Comparison of ENCODE assay signal across 8 mouse cellular contexts in genomic region chr3:69044645-69045399, GRCm38 (mm10). TPM values are rescaled to one million over a fixed set of nuclear protein-coding genes. Genes with fewer than 3 reads are reported as not detected.
A peak's percentile ranks its signal among the peaks of the same experiment; 100 is the strongest.
DNase-seq lines count a peak whose midpoint lies in the region; ATAC-seq and TF ChIP-seq lines count a peak whose summit lies in the region.

Trim59 (minus strand) TSS chr3:69044755.

- H3K4me1 ChIP-seq in ES-Bruce4 (ENCODE audit: control insufficient read depth, insufficient read depth, low read length): no peaks in the 10 kb centered on the region
- H3K4me1 ChIP-seq in forebrain, embryonic 12.5 days: peaks cover 29% of the 10 kb centered on the region
- no peaks in the 10 kb centered on the region for H3K4me1 ChIP-seq in heart, postnatal 0 days (ENCODE audit: control insufficient read depth, insufficient read depth)
- H3K4me1 ChIP-seq in liver, embryonic 15.5 days (replicated peaks): peaks cover 40% of the 10 kb centered on the region
- H3K4me1 ChIP-seq in neural tube, embryonic 11.5 days (ENCODE audit: control insufficient read depth, insufficient read depth, low read length): peaks cover 2% of the 10 kb centered on the region; the same call in 1 of the 2 replicates
- peaks cover 15% of the 10 kb centered on the region for H3K4me1 ChIP-seq in stomach, embryonic 16.5 days (ENCODE audit: control insufficient read depth, insufficient read depth, low read length)

- H3K9ac ChIP-seq in ES-Bruce4 (ENCODE audit: low read depth, poor library complexity, severe bottlenecking): peak within 1 kb of the TSS; percentile 97
- peak within 1 kb of the TSS; percentile 97 for H3K9ac ChIP-seq in forebrain, embryonic 12.5 days
- H3K9ac ChIP-seq in heart, postnatal 0 days (replicated peaks; ENCODE audit: low read depth, low read length): peak within 1 kb of the TSS; percentile 72
- H3K9ac ChIP-seq in liver, embryonic 15.5 days: peak within 1 kb of the TSS; percentile 97
- H3K9ac ChIP-seq in neural tube, embryonic 11.5 days (ENCODE audit: low read length): peak within 1 kb of the TSS; percentile 98
- H3K9ac ChIP-seq in stomach, embryonic 16.5 days (ENCODE audit: low read length): peak within 1 kb of the TSS; percentile 91

- TF ChIP-seq EP300 in ES-Bruce4 (IDR thresholded peaks at IDR 0.05; ENCODE audit: insufficient read depth, low read depth, low read length): no peak
- TF ChIP-seq EP300 in heart, postnatal 0 days (IDR thresholded peaks at IDR 0.05; ENCODE audit: low read depth): no peak; the same call in 1 of the 2 replicates

- H3K4me3 ChIP-seq in ES-Bruce4 (ENCODE audit: low read depth, low read length): peak within 1 kb of the TSS; percentile 98
- peak within 1 kb of the TSS; percentile 93 for H3K4me3 ChIP-seq in forebrain, embryonic 12.5 days (replicated peaks)
- peak within 1 kb of the TSS; percentile 94 for H3K4me3 ChIP-seq in heart, postnatal 0 days (ENCODE audit: low read depth, low read length)
- peak within 1 kb of the TSS; percentile 96 for H3K4me3 ChIP-seq in liver, embryonic 15.5 days (replicated peaks)
- H3K4me3 ChIP-seq in neural tube, embryonic 11.5 days (ENCODE audit: low read depth, low read length): peak within 1 kb of the TSS; percentile 89
- peak within 1 kb of the TSS; percentile 70 for H3K4me3 ChIP-seq in stomach, embryonic 16.5 days (replicated peaks; ENCODE audit: low read length)

- under 1% methylated on average over 79 of the region's 80 CpGs for WGBS in forebrain, embryonic 12.5 days
- WGBS in heart, postnatal 0 days: under 1% methylated on average over 79 of the region's 80 CpGs
- WGBS in liver, embryonic 15.5 days (ENCODE audit: insufficient replicate concordance): under 1% methylated on average over 74 of the region's 80 CpGs
- under 1% methylated on average over 49 of the region's 80 CpGs for WGBS in neural tube, embryonic 11.5 days
- WGBS in stomach, embryonic 16.5 days: under 1% methylated on average over 79 of the region's 80 CpGs

- DNase-seq in c-Kit-positive CD71-positive TER-119-positive erythroid progenitor cells, embryonic 14.5 days (ENCODE audit: low spot score): peak; percentile 88
- peak; percentile 93 for DNase-seq in heart, postnatal 0 days (ENCODE audit: low spot score)
- DNase-seq in kidney, postnatal 36 days: peak; percentile 93 to 97
- peak; percentile 99 for DNase-seq in neural tube, embryonic 11.5 days (ENCODE audit: low spot score)

- no peak for TF ChIP-seq CTCF in ES-Bruce4 (IDR thresholded peaks at IDR 0.05; ENCODE audit: low read depth, low read length)
- no peak for TF ChIP-seq CTCF in heart, postnatal 0 days (IDR thresholded peaks at IDR 0.05; ENCODE audit: low read depth)

- peak; percentile 9 for TF ChIP-seq POLR2A in ES-Bruce4 (IDR thresholded peaks at IDR 0.05; ENCODE audit: insufficient read depth, low read length)

- H3K4me2 ChIP-seq in forebrain, embryonic 12.5 days: peak within 1 kb of the TSS; percentile 78
- peak within 1 kb of the TSS; percentile 62 for H3K4me2 ChIP-seq in heart, postnatal 0 days (ENCODE audit: low read depth, low read length)
- H3K4me2 ChIP-seq in liver, embryonic 15.5 days: peak within 1 kb of the TSS; percentile 82
- H3K4me2 ChIP-seq in neural tube, embryonic 11.5 days (ENCODE audit: low read depth): peak within 1 kb of the TSS; percentile 84
- H3K4me2 ChIP-seq in stomach, embryonic 16.5 days (ENCODE audit: low read depth, low read length): peak within 1 kb of the TSS; percentile 93

- no peaks in the 10 kb centered on the region; the same call in 1 of the 2 replicates for H3K9me3 ChIP-seq in ES-Bruce4 (replicated peaks; ENCODE audit: control insufficient read depth, insufficient read depth, low read length, poor library complexity, severe bottlenecking)
- no peaks in the 10 kb centered on the region for H3K9me3 ChIP-seq in forebrain, embryonic 12.5 days
- H3K9me3 ChIP-seq in heart, postnatal 0 days (replicated peaks; ENCODE audit: control insufficient read depth, low read length): no peaks in the 10 kb centered on the region
- no peaks in the 10 kb centered on the region for H3K9me3 ChIP-seq in liver, embryonic 15.5 days (replicated peaks)
- H3K9me3 ChIP-seq in neural tube, embryonic 11.5 days (ENCODE audit: control insufficient read depth, low read length): no peaks in the 10 kb centered on the region
- H3K9me3 ChIP-seq in stomach, embryonic 16.5 days (replicated peaks; ENCODE audit: control insufficient read depth, low read length): no peaks in the 10 kb centered on the region

- H3K36me3 ChIP-seq in ES-Bruce4 (ENCODE audit: control insufficient read depth, insufficient read depth, low read length, poor library complexity, severe bottlenecking): peaks cover 29% of the 10 kb centered on the region
- H3K36me3 ChIP-seq in forebrain, embryonic 12.5 days (replicated peaks): peaks cover 13% of the 10 kb centered on the region
- H3K36me3 ChIP-seq in heart, postnatal 0 days (replicated peaks; ENCODE audit: control insufficient read depth, insufficient read depth, low read length): no peaks in the 10 kb centered on the region
- peaks cover 26% of the 10 kb centered on the region for H3K36me3 ChIP-seq in liver, embryonic 15.5 days (replicated peaks)
- H3K36me3 ChIP-seq in neural tube, embryonic 11.5 days (ENCODE audit: control insufficient read depth, insufficient read depth, low read length): peaks cover 4% of the 10 kb centered on the region
- H3K36me3 ChIP-seq in stomach, embryonic 16.5 days (ENCODE audit: control insufficient read depth, insufficient read depth, low read length): peaks cover 4% of the 10 kb centered on the region; the same call in 1 of the 2 replicates

- H3K27me3 ChIP-seq in ES-Bruce4 (ENCODE audit: control insufficient read depth, insufficient read depth, low read length, poor library complexity, severe bottlenecking): no peaks in the 10 kb centered on the region
- H3K27me3 ChIP-seq in forebrain, embryonic 12.5 days: no peaks in the 10 kb centered on the region
- H3K27me3 ChIP-seq in heart, postnatal 0 days (ENCODE audit: control insufficient read depth, insufficient read depth, low read length): no peaks in the 10 kb centered on the region
- H3K27me3 ChIP-seq in liver, embryonic 15.5 days: no peaks in the 10 kb centered on the region
- no peaks in the 10 kb centered on the region for H3K27me3 ChIP-seq in neural tube, embryonic 11.5 days (ENCODE audit: control insufficient read depth, insufficient read depth, low read length)
- no peaks in the 10 kb centered on the region for H3K27me3 ChIP-seq in stomach, embryonic 16.5 days (ENCODE audit: control insufficient read depth, insufficient read depth, low read length)

- H3K27ac ChIP-seq in ES-Bruce4 (ENCODE audit: insufficient read depth, low read length): peak within 1 kb of the TSS; percentile 85
- peak within 1 kb of the TSS; percentile 96 for H3K27ac ChIP-seq in forebrain, embryonic 12.5 days
- peak within 1 kb of the TSS; percentile 87 for H3K27ac ChIP-seq in heart, postnatal 0 days (ENCODE audit: low read depth)
- H3K27ac ChIP-seq in liver, embryonic 15.5 days (replicated peaks): peak within 1 kb of the TSS; percentile 98
- H3K27ac ChIP-seq in neural tube, embryonic 11.5 days (ENCODE audit: low read depth, low read length): peak within 1 kb of the TSS; percentile 92
- peak within 1 kb of the TSS; percentile 91 for H3K27ac ChIP-seq in stomach, embryonic 16.5 days (ENCODE audit: low read length)

- ATAC-seq in forebrain, embryonic 12.5 days (ENCODE audit: low FRiP score): peak; percentile 96
- peak; percentile 94 for ATAC-seq in heart, postnatal 0 days (ENCODE audit: insufficient read depth, low read depth)
- ATAC-seq in liver, embryonic 15.5 days (ENCODE audit: insufficient read depth): peak; percentile 94
- peak; percentile 98 for ATAC-seq in neural tube, embryonic 11.5 days (ENCODE audit: insufficient read depth, low FRiP score, low TSS enrichment)
- ATAC-seq in stomach, embryonic 16.5 days (ENCODE audit: insufficient read depth, low FRiP score): peak; percentile 95

RNA-seq across cellular contexts. Expression of gene Trim59, which starts in this region (rescaled TPM):
- polyA plus RNA-seq in ES-Bruce4 (2011; ENCODE audit: insufficient read depth, insufficient read length, low read depth, missing spikeins): 122 and 133 TPM in 2 replicates
- 183 and 189 TPM in 2 replicates for polyA plus RNA-seq in forebrain, embryonic 12.5 days (2016; fragmentation: Nextera tagmentation; extraction: Ambion mirVana)
- total RNA-seq in heart, postnatal 0 days (2014; rRNA removed; ENCODE audit: low replicate concordance): 8.6 and 19.1 TPM in 2 replicates
- 19.6 and 22.7 TPM in 2 replicates for polyA plus RNA-seq in heart, postnatal 0 days (2015; fragmentation: Nextera tagmentation; extraction: Ambion mirVana)
- 143 and 145 TPM in 2 replicates for polyA plus RNA-seq in liver, embryonic 15.5 days (2015; fragmentation: Nextera tagmentation; extraction: Ambion mirVana)
- polyA plus RNA-seq in neural tube, embryonic 11.5 days (2014; fragmentation: Nextera tagmentation; extraction: Ambion mirVana): 168 and 170 TPM in 2 replicates
- polyA plus RNA-seq in stomach, embryonic 16.5 days (2015; fragmentation: Nextera tagmentation; extraction: Ambion mirVana): 73.2 and 77.4 TPM in 2 replicates

Comparison
In these comparisons a context has a peak if more than half of its experiments do, and no peak if none do; other contexts are left out.
1. Peak in every context shown above with its lines: DNase-seq, ATAC-seq, H3K4me3 ChIP-seq and H3K27ac ChIP-seq.